In the genomic region with DNA sequence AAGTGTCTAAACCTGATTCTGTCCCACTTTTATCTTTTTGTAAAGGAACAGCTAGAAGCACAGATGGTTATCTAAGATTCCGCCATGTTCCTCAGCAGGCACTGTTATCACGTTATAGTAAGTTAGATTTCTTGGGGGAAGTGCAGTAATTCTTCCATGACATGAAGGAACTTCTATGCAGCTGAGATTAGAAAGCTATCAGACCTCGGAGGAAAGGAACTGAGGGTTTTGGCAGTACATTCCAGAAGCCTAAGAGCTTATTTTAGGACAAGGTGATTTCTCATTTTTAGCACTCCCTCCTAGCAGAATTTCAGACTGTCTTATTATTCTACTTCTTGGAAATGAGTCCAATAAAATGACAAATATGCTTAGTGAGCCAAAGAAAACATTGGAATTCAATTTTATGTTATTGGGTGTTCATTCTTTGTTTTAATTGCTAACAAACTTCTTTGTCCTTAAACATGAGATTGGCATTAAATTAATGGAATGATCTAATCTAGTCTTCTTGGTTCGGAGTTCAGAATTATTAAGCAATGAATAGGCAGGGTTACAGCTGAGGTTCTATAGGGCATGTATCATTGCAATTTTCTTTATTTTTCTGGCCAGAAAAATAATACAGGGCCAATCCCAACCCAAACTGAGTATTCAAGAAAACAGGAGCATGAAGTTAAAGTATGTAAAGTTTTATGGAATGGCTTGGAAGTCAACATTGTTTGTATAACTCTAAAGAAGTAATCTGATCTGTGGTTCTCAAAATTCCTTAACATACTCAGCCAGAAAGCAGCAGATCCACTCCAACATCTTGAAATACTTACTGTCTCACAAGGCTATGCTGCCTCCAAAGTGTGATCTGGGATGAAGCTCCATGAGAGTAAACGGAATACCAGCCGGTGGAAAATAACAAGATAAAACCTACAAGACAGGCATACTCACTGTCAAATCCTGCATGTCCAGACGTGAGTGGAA, we compare ENCODE assay signal across 17 mouse cellular contexts.
A peak's percentile ranks its signal among the peaks of the same experiment; 100 is the strongest.
DNase-seq lines count a peak whose midpoint lies in the region; ATAC-seq lines count a peak whose summit lies in the region.
"Had no signal": no experiment of that assay in that cellular context is flagged by ENCODE, and none has a peak within 500 bp of the region (broad histone marks: within the 10 kb centered on the region; RNA-seq: fewer than 3 reads in every experiment).

No protein-coding gene starts in this region.

- H3K4me2 ChIP-seq in limb, embryonic 12.5 days, result no peak overlapping the region
- no peak overlapping the region for H3K4me2 ChIP-seq in embryonic facial prominence, embryonic 14.5 days (ENCODE audit: low read depth, low read length)
- H3K4me2 ChIP-seq: forebrain, embryonic 15.5 days; midbrain, embryonic 12.5 days had no signal

- DNase-seq in limb, embryonic 10.5 days (ENCODE audit: low spot score), result no peak
- DNase-seq in embryonic facial prominence, embryonic 14.5 days (ENCODE audit: low spot score), result peak; percentile 91
- no peak for DNase-seq in forebrain, embryonic 10.5 days (ENCODE audit: extremely low spot score, low spot score)
- DNase-seq in left cerebral cortex, postnatal 10 days (ENCODE audit: extremely low spot score in 1 of 2, low spot score in 2 of 2), result no peak
- no peak for DNase-seq in ovary, postnatal 36 days (ENCODE audit: low spot score)
- DNase-seq: adrenal gland, postnatal 36 days; cerebellum, adult 11 months; heart, adult 2 months; heart, postnatal 36 days; lung, adult 2 months; right cerebral cortex, postnatal 4 days had no signal

- 61% methylated on average over 7 of the region's 7 CpGs for whole genome bisulfite sequencing in limb, embryonic 12.5 days
- WGBS in limb, embryonic 10.5 days, result 75% methylated on average over 7 of the region's 7 CpGs
- 30% methylated on average over 7 of the region's 7 CpGs for WGBS in embryonic facial prominence, embryonic 14.5 days
- 75% methylated on average over 7 of the region's 7 CpGs for WGBS in forebrain, embryonic 10.5 days

- ATAC-seq in limb, embryonic 12.5 days (ENCODE audit: insufficient number of reproducible peaks, insufficient read depth, low FRiP score, low TSS enrichment, low read depth), result 0 out of 2 replicates have a peak, but pooled peaks have one; percentile 42
- 0 out of 2 replicates have a peak, but pooled peaks have one; percentile 18 for ATAC-seq in common myeloid progenitor, adult 5-6 weeks (replicated peaks; ENCODE audit: low read depth, poor library complexity, severe bottlenecking)
- peak; percentile 75 for ATAC-seq in embryonic facial prominence, embryonic 14.5 days (ENCODE audit: low read depth)
- 0 out of 2 replicates have a peak, but pooled peaks have one; percentile 14 for ATAC-seq in megakaryocyte progenitor cell, adult 5-6 weeks (replicated peaks; ENCODE audit: poor library complexity)
- ATAC-seq: forebrain, embryonic 15.5 days had no signal

- no peaks in the 10 kb centered on the region for H3K4me1 ChIP-seq in limb, embryonic 12.5 days (replicated peaks)
- no peaks in the 10 kb centered on the region for H3K4me1 ChIP-seq in limb, embryonic 10.5 days
- 0 out of 2 replicates have a peak, but pooled peaks cover 3% of the 10 kb centered on the region for H3K4me1 ChIP-seq in embryonic facial prominence, embryonic 14.5 days (ENCODE audit: control insufficient read depth, insufficient read depth, low read length)
- H3K4me1 ChIP-seq in forebrain, embryonic 10.5 days, result no peaks in the 10 kb centered on the region
- H3K4me1 ChIP-seq: forebrain, embryonic 15.5 days; midbrain, embryonic 12.5 days had no signal

- intact Hi-C loops in left cerebral cortex, postnatal 10 days (cut with DNase I), result no loop called here

- no peaks in the 10 kb centered on the region for H3K9me3 ChIP-seq in limb, embryonic 12.5 days
- no peaks in the 10 kb centered on the region for H3K9me3 ChIP-seq in limb, embryonic 10.5 days (replicated peaks)
- H3K9me3 ChIP-seq in embryonic facial prominence, embryonic 14.5 days (ENCODE audit: control insufficient read depth, low read length), result 0 out of 2 replicates have a peak, but pooled peaks cover 6% of the 10 kb centered on the region
- H3K9me3 ChIP-seq in forebrain, embryonic 10.5 days, result no peaks in the 10 kb centered on the region
- H3K9me3 ChIP-seq: forebrain, embryonic 15.5 days; midbrain, embryonic 12.5 days had no signal

- no peak overlapping the region; the same call in 1 of the 2 replicates for H3K27ac ChIP-seq in limb, embryonic 12.5 days
- no peak overlapping the region for H3K27ac ChIP-seq in limb, embryonic 10.5 days
- H3K27ac ChIP-seq in embryonic facial prominence, embryonic 14.5 days (replicated peaks; ENCODE audit: low read depth, low read length), result peak overlapping the region; percentile 3; the same call in 1 of the 2 replicates
- no peak overlapping the region for H3K27ac ChIP-seq in forebrain, embryonic 10.5 days
- H3K27ac ChIP-seq: forebrain, embryonic 15.5 days; heart, adult 2 months; layer of hippocampus, adult 2 months; midbrain, embryonic 12.5 days had no signal

- H3K36me3 ChIP-seq in limb, embryonic 12.5 days, result no peaks in the 10 kb centered on the region
- no peaks in the 10 kb centered on the region for H3K36me3 ChIP-seq in limb, embryonic 10.5 days
- no peaks in the 10 kb centered on the region for H3K36me3 ChIP-seq in embryonic facial prominence, embryonic 14.5 days (ENCODE audit: control insufficient read depth, insufficient read depth, low read length)
- H3K36me3 ChIP-seq in forebrain, embryonic 10.5 days (replicated peaks), result no peaks in the 10 kb centered on the region
- H3K36me3 ChIP-seq: forebrain, embryonic 15.5 days; midbrain, embryonic 12.5 days had no signal

- H3K9ac ChIP-seq in limb, embryonic 12.5 days (replicated peaks), result no peak overlapping the region
- no peak overlapping the region for H3K9ac ChIP-seq in embryonic facial prominence, embryonic 14.5 days (ENCODE audit: low read depth, low read length)
- H3K9ac ChIP-seq: forebrain, embryonic 15.5 days; midbrain, embryonic 12.5 days had no signal

- no peaks in the 10 kb centered on the region for H3K27me3 ChIP-seq in limb, embryonic 12.5 days
- H3K27me3 ChIP-seq in limb, embryonic 10.5 days (ENCODE audit: low read depth, poor library complexity, severe bottlenecking), result no peaks in the 10 kb centered on the region
- H3K27me3 ChIP-seq in embryonic facial prominence, embryonic 14.5 days (replicated peaks; ENCODE audit: control insufficient read depth, insufficient read depth, low read length), result no peaks in the 10 kb centered on the region
- H3K27me3 ChIP-seq in forebrain, embryonic 10.5 days (ENCODE audit: poor library complexity, severe bottlenecking), result no peaks in the 10 kb centered on the region
- H3K27me3 ChIP-seq: forebrain, embryonic 15.5 days; midbrain, embryonic 12.5 days had no signal

- H3K4me3 ChIP-seq in limb, embryonic 12.5 days (replicated peaks), result no peak overlapping the region
- H3K4me3 ChIP-seq in limb, embryonic 10.5 days, result no peak overlapping the region
- no peak overlapping the region for H3K4me3 ChIP-seq in embryonic facial prominence, embryonic 14.5 days (ENCODE audit: low read depth, low read length)
- H3K4me3 ChIP-seq in forebrain, embryonic 10.5 days, result no peak overlapping the region
- H3K4me3 ChIP-seq: forebrain, embryonic 15.5 days; heart, adult 2 months; layer of hippocampus, adult 2 months; midbrain, embryonic 12.5 days had no signal

Comparison
In these comparisons a context has a peak if more than half of its experiments do, and no peak if none do; other contexts are left out.
1. ATAC-seq: peak in every context shown above with its lines; median percentile 75 in embryonic facial prominence, embryonic 14.5 days; 42 in limb, embryonic 12.5 days; 18 in common myeloid progenitor, adult 5-6 weeks; 14 in megakaryocyte progenitor cell, adult 5-6 weeks.